Mouse (Mus musculus) gastrocnemius, postnatal 10 days (tissue): ENCODE data around the gene Hpn. TPM values are rescaled to one million over a fixed set of nuclear protein-coding genes. Genes with fewer than 3 reads are reported as not detected.
A peak's percentile ranks its signal among the peaks of the same experiment; 100 is the strongest.

Experiments
- DNase-seq: peaks from one replicate; pipeline ENCODE4 v3.0.0; 2021; ENCODE audit warnings: mixed read lengths
- total RNA-seq, 2 experiments: library from RNA; stranded (reverse); gene quantifications; 2 replicates each; pipeline ENCODE4 v1.2.3; 2021

The Hpn gene
- total RNA-seq, 2 experiments from 2014 or later: 6.8 to 7.8 TPM

- no peak for DNase-seq
Measured at GRCm38 (mm10) chr7:31053882-31054447, 61.1 kb downstream of the Hpn start.

DNA sequence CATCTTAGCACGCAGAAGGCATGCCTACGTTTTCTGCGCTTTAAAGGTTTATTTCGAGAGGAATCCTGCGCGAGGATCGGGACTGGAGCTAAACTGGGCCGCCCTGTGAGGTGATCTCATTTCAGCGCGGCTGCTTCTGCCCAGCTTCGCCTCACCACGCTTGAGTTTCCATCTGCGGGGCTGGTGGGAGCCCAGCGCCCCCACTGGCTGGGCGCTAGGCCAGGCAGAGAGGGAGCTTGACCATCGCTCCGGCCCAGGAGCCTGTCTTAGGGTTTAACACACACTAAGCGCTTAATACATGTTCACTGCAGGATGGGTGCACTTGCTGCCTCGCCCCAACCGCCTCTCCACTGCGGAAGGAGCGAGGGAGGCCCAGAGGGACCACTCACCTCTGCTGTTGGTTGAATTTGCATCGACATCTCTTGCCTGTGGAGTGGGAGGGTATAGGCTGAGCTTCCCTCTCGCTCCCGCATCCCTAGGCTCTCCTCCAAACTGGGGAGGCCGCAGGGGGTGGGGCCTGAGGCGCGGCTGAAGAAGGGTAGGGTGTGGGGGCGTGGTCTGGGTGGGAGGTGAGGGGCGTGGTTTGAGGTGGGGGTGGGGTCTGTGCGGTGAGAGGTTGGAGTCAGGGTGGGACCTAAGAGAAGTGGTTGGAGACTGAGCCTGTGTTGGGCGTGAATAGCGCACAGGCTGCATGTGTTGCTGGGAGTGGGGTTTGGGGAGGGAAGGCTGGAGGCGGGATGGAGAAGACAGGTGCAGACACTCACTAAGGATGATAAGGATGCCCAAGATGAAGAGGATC is 62.3 kb downstream of the Hpn start:
- peak; percentile 57 for DNase-seq

GRCm38 (mm10) chr7:31052251-31052635 is 62.8 kb downstream of the Hpn start:
- DNase-seq: no peak

DNA sequence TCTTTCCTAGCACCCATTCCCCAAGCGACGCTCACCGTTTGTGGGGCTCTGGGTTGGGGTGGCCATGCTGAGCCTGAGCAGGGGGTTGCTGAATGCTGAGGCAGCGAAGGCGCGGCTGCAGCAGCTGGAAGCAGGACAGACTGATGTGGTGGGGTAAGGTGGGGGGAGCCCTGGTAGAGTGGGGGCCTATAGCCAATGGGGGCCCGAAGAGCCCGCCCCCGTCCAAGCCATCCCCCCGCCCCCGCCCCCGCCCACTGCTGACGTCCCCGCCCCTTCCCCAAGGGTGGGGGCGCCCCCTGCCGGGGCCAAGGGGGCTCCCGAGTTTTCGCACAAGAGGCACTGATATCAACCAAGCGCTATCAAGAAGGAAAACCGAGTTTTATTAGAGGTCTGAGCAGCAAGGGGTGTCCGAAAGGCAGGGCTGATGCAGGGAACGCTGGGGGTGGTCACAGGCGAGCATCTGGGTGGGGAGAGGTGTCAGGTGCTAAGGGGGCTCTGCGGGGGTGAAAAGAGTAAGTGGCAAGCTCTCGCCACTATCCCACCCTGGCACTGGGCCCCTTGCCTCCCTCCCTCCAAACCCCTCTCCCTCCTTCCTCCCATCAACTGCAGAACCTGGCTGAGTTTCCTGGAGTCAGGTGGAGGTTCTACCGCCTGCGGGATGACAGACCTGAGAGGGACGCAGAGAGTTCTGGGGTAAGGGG is 63.6 kb downstream of the Hpn start, which contains the start of gene Fxyd7:
TSS of gene Fxyd7 (minus strand) at position 147 of the 701 bp plus-strand sequence.
- DNase-seq: no peak

DNA sequence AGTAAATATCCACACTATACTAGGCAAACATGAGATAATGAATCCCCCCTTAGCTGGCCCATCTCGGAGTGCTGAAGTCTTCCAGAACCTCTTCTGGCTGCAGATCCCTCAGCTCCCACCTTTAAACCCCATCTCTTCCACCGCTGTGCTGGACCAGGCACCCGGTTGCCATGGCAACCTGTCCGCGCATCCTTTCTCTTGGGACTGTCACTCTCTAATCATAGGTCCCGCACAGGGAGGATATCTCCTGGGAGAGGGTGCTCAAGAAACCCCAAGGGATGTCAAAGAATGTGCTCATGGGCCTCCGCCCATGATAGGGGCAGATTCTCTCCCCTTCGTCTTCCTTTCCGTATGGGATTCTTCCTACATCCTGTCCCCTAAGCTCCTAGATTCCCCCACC is 64.2 kb downstream of the Hpn start:
- no peak for DNase-seq

- no peak for DNase-seq
Measured at GRCm38 (mm10) chr7:31050487-31050886, 64.6 kb downstream of the Hpn start.

GRCm38 (mm10) chr7:31049846-31050281 is 65.2 kb downstream of the Hpn start:
- no peak for DNase-seq

DNA sequence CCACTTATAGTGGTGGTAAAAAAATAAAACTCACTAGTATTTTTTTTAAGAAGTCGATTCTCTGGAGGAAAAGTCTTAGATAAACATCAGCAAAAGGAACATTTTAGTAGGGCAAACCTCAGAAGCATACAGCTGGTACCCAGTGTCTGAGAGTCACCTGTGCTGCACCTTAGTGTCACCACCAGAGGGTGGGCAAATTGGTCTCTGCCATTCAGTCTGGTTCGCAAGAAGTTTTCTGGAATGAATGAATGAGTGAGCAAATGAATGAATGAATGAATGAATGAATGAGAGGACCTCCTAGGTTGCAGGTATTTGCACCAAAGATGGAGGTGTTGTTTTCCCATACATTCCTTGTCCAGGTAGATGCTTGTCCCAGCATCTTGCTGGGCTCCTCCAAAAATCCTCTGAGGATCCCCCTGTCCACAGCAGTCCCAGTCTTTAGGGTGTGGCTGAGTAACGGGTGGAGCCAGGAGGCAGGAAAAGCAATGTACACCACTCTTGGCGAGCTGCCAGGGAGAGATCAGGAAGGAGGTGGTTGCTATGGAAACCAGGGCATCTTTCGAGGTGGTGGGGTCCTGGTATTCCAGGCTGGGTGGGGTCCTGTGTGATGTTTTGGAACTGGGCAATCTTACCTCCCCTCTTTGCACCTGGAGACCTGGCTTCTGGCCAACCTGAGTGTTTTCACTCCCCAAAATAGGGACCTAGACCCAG is 65.8 kb downstream of the Hpn start:
- DNase-seq: no peak

Other genes with a start within 250 kb of the Hpn start
- 1 to 10 TPM in 1 of 2 experiments, not detected in 1; 2.3 TPM for gene Cd22, start 234.9 kb downstream of the Hpn start, total RNA-seq
- 10 to 100 TPM in 1 of 2 experiments, 1 to 10 TPM in 1; 8.4 to 10.4 TPM for gene Mag, start 200.4 kb downstream of the Hpn start, total RNA-seq
- not detected for gene Hamp2, start 190.6 kb downstream of the Hpn start, total RNA-seq
- gene Hamp, start 171.3 kb downstream of the Hpn start, total RNA-seq: not detected
- 10 to 100 TPM; 76.7 to 78.9 TPM for gene Usf2, start 158.5 kb downstream of the Hpn start, total RNA-seq
- under 1 TPM; 0.49 to 0.72 TPM for gene Lsr, start 141.8 kb downstream of the Hpn start, total RNA-seq
- under 1 TPM in 1 of 2 experiments, not detected in 1; 0.18 TPM for gene Fam187b, start 141.5 kb downstream of the Hpn start, total RNA-seq
- gene Fxyd5, start 72.8 kb downstream of the Hpn start, total RNA-seq: 10 to 100 TPM; 10.1 to 21.5 TPM
- 1 to 10 TPM; 2.4 to 2.6 TPM for gene Fxyd7, start 63.8 kb downstream of the Hpn start, total RNA-seq
- 1,000 to 10,000 TPM; 1,112 to 1,150 TPM for gene Fxyd1, start 58.1 kb downstream of the Hpn start, total RNA-seq
- 1 to 10 TPM; 8.4 to 9.9 TPM for gene Lgi4, start 55.9 kb downstream of the Hpn start, total RNA-seq
- gene Fxyd3, start 38.6 kb downstream of the Hpn start, total RNA-seq: 1 to 10 TPM; 2.9 TPM
- gene Scn1b, start 11.7 kb upstream of the Hpn start, total RNA-seq: 100 to 1,000 TPM; 303 to 352 TPM
- 10 to 100 TPM; 35.0 to 35.8 TPM for gene Gramd1a, start 40.6 kb upstream of the Hpn start, total RNA-seq
- gene Scgb2b2, start 175.2 kb upstream of the Hpn start, total RNA-seq: not detected
- gene Scgb1b2, start 176.5 kb upstream of the Hpn start, total RNA-seq: not detected
- not detected for gene Scgb2b3, start 246.8 kb upstream of the Hpn start, total RNA-seq